Mouse (Mus musculus): ENCODE results near the gene Sec63.

Gene Sec63

DNA sequence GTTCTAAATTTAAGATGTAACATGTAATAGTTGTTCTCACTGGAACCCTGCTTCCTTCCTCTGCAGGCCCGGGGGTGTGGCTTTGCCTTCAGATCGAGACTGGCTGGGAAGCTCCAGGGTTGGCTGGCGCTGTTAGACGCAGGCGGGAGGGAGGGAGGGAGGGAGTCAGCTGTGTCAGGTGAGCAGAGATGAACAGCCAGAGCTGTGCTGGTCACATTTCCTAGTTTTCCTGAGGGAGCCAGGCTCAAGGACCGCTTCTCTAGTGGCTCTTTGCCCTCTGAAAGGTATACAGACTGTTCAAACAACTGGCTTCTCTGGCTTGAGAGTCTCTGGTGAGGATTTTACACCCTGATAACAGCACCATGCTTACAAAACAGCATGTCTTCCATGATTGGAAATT lies 69.1 kb downstream of the Sec63 start:
- no peak for DNase-seq

GRCm38 (mm10) chr10:42832677-42833076 lies 71.4 kb downstream of the Sec63 start:
- no peak for DNase-seq

- no peak for DNase-seq
These were observed 72.8 kb downstream of the Sec63 start for GRCm38 (mm10) chr10:42833871-42834727.

- no peak for DNase-seq
These were observed 76.8 kb downstream of the Sec63 start for GRCm38 (mm10) chr10:42838106-42838505.

GRCm38 (mm10) chr10:42838736-42839135 lies 77.4 kb downstream of the Sec63 start:
- DNase-seq, result no peak

DNA sequence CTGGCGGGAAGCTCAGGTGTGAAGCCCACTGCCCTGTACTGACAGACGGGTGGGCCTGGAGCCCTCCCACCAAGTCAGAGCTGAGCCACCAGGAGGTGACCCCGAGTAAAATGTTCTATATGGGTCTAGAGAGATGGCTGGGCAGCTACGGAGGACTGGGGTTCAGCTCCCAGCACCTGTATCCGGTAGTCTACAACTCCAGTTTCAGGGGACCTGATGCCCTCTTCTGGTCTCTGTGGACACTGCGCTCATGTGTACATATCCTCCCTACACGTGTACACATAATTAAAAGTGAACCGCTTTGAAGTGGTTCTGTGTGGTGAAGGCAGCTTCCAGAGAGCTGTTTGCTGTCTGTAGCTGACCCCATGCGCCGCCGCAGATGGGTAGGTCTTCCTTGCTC lies 78.7 kb downstream of the Sec63 start:
- no peak for DNase-seq

GRCm38 (mm10) chr10:42841531-42842195 lies 80.4 kb downstream of the Sec63 start:
- no peak for DNase-seq

- DNase-seq, result peak; percentile 37
These were observed 81.1 kb downstream of the Sec63 start for GRCm38 (mm10) chr10:42842358-42842757.

DNA sequence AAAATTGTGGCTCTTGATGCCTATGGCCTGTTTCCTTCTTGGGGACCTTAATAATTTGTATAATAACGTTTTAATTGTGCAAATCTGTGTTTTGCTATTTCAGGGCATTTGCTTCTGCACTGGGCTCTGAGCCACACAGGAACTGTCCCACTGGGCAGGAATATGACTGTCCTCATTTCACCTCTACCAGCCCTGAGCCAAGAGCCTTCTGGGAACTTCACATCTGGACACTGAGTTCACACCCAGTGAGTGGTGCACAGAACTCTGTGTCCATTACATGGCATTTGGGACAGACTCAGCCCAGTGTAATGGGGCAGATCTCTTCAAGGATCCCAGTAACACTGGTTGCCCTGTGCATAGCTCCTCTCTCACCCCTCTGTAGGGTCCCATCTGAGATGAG lies 82.1 kb downstream of the Sec63 start:
- no peak for DNase-seq

GRCm38 (mm10) chr10:42845480-42845879 lies 84.2 kb downstream of the Sec63 start:
- DNase-seq, result no peak

DNA sequence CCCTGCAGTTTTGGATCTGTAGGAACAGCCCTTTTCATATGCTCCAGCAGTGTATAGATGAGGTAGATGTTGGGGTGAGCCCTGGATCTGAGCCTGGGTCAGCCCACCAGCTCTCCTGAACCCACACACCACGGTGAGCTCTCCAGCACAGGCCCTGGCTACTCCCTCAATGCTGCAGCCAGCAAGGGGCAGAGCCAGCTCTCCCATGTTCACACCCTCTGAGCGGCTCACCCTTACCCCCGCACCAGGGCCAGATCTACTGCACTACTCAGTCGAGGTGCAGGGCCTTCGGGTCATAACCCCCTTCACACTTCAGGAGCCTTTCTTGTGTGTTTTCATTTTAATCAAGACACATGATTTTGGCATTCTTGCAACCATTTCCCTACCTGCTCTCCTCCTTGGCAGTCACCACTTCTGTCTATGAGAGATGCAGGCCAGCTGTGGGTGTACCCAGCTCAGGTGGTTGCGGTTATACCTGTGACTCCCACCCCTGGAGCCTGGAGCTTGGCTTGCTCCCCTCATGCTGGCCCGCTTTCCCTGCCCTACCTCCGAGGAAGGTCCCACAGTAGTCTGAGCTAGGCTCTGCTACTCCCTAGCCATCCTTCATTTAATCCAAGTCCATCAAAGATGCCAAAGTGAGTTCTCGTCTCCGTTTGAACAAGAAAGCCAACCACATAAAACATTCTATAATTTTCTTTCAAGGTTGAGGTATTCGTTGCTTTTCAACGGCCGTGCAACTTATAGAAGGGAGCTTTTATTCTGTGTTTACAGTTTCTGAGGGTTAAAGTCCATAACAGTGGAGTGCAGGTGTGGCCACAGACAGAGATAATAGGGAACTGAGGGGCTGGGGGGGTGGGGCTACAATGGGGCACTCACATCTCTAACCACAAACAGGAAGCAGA lies 87.1 kb downstream of the Sec63 start:
- DNase-seq, result no peak

DNA sequence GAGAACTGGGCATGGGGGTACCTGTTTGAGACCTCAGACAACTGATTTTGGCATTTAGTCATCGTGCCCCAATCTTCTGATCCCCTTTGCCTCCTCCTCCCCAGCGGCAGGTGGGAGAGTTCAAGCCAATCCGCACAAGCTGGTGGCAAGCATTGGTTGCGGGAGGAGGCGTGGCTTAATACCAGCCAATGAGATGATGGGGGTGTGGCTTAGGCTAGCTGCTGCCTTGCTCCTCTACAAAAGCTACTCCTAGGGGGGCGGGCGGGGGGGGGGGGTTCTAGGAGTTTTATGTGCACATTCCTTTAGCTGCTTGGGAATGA lies 87.7 kb downstream of the Sec63 start:
- DNase-seq, result no peak

DNA sequence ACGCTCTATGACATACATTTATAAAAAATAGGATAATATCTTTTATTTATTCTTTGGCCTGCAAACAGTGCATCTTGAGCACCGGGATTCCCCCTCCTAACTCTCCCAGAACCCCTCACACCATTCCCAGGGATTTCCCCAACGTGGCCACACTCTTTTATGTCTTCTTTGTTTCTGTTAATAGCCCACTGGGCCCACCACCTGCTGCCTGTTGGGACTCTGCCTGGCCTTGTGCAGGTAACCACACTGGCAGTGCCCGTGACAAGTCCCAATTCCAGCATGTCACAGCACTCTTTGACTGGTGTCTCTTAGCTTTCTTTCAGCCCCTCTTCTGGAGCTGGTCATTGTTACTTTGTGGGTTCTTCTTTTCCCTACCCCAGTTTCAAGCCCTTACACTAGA lies 93.5 kb downstream of the Sec63 start:
- DNase-seq, result no peak

GRCm38 (mm10) chr10:42855250-42855649 lies 94.0 kb downstream of the Sec63 start:
- DNase-seq, result peak; percentile 26

- no peak for DNase-seq
These were observed 95.3 kb downstream of the Sec63 start for GRCm38 (mm10) chr10:42856574-42856973.

DNA sequence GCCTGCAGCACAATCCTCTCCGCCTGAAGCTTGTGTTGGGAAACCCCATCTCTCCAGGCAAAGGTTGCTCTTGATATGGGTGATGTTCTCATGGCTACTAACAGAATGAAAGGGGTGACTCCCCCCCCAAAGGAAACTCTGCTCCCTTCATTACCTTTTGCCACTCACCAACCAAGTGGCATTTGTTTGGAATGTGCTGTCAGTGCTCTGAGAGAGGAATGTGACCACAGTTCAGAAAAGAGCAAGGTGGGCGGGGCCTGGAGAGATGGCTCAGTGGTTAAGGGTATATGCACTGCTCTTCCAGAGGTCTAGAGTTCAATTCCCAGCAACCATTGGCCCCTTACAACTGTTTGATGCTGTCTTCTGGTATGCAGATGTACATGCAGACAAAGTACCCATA lies 95.7 kb downstream of the Sec63 start:
- DNase-seq, result no peak

DNA sequence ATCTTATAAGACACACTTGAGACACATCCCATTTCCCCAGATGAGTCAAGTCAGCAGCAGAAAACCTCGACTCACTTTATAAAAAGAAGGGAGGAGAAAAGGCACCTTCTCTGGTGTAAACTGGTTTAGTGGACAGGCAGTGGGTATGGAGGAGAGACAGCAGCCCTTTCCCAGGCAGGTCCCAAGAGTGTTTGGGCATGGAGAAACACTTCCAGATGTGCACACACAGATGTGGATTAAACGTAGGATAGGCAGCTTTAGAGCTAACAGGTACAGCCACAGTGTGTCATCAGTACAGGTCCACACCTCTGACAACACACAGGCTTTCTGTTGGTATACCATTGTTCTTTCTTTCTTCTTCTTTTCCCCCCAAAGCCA lies 98.5 kb downstream of the Sec63 start:
- DNase-seq, result no peak

DNA sequence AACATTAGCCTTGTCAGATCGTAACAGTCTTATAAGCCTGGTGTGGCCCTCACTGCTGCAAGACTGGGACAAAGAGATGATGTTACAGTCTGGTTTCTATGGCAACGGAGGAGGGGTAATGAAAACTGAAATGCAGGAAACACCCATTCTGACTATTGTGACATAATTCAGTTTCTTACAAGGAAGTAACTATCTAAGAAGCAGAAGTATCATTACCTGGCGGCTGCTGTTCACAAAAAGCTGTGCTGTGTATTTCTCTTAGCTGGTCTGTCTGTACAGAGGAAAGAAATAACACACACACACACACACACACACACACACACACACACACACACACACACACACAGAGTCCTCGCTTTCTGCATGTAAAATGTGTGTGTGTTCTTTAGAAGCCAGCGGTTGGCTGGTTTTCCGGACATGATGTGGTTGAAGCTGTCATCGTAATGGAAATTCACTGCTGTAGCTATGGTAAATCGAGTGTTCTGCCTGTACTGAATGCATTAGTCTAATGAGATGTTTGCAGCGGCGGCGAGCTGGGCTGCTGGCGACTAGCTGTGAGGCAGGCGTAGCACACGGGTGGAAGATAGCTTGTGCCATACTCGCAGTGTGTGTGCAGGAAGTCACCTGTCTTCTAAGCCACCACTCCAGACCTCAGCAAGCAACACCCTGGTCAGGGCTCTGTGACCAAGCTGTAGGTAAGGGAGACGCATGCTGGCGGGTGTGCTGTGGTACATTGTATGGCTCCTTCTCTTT lies 99.0 kb downstream of the Sec63 start, which contains the start of gene Scml4:
Gene Scml4 (plus strand): TSS at position 212 of the 753 bp plus-strand sequence.
- peak; percentile 36 for DNase-seq

GRCm38 (mm10) chr10:42861446-42861845 lies 100.2 kb downstream of the Sec63 start:
- no peak for DNase-seq

DNA sequence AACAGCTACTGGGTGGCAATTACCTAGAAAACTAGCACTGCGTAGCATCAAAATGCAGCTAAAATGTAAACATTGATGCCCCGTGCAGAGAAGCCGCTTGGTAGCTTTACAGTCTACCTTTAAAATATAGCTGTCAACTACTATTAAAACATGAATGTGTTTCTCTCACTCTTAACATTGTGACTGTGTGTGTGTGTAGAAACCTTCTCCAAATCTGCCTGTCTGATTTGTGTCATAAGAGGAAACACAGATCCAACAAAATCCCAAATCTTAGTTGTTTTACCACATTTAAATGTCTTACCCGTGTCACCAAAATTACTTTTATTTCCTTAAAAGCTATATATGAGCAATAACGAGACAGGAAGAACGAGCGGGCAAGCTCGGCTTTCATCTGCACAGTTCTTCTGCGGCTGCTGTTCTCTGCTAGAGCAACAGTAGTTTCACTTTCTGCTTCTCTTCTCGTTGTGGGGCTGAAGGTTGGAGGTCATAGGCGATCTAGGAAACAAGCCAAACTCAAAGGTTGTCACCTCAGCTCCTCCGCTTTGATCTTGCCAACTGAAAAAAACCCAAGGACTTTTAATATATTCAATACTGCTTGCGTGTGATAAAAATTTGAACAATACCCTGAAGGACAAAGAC lies 100.9 kb downstream of the Sec63 start:
- DNase-seq, result peak; percentile 65

DNA sequence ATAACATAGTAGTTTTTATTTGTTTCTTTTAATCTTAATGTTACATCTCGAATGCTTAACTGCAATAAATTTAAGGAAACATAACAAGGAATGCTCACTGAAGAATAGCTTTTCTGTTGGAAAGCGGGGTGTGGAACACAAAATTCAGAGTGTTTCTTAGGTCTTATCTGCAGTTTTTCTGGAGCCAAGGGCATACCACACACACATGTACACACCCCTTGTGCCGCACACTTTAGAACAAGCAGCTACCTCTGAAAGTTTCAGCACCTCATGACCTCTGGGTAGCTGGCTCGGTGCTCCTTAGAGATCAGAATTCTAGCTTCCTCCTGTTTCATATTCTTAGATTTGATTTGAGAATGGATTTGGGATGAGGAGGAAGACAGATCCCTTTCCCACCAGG lies 101.5 kb downstream of the Sec63 start:
- DNase-seq, result no peak
